Mouse (Mus musculus) brain, adult 10 weeks (tissue): Measurements from ENCODE around the gene Gm5591. TPM values are rescaled to one million over a fixed set of nuclear protein-coding genes. Genes with fewer than 3 reads are reported as not detected.

ENCODE experiments used
- polyA plus RNA-seq: library from polyadenylated mRNA; stranded (reverse); fragments of 350-450 nt; fragmentation: Illumina TruSeq; extraction: RNeasy Lipid Tissue Mini Kit (QIAGEN cat#74804); gene quantifications from one replicate; pipeline ENCODE4 v1.2.3, GENCODE M21; 2015; ENCODE audit warnings: low read depth, low replicate concordance

The Gm5591 gene
- not detected for polyA plus RNA-seq

GRCm38 (mm10) chr7:38528093-38528492 is at the start of gene Gm5591:
Gene Gm5591, minus strand, starts transcription at chr7:38528193.

